Mouse (Mus musculus) olfactory bulb, adult 2 months (tissue): ENCODE results near the gene Gm4305.
"Not testable (repeated sequence)": the region's sequence is repeated elsewhere in the genome, so short reads cannot be mapped to it uniquely, and the experiment has no call there.

Experiments
- CTCF ChIP-seq: fragments of 200-500 bp; IDR thresholded peaks from 2 replicates; pipeline ENCODE4 v1.5.1; 2012; ENCODE audit warnings: low read depth, mild to moderate bottlenecking, low read length, moderate library complexity; ENCODE audit not compliant: insufficient read depth
- POLR2A ChIP-seq: fragments of 200-500 bp; IDR thresholded peaks from 2 replicates; pipeline ENCODE4 v1.6.1; 2012; ENCODE audit warnings: mild to moderate bottlenecking, low read depth, low read length, moderate library complexity; ENCODE audit not compliant: insufficient read depth

GRCm38 (mm10) chr10:100340536-100340935 is 10.4 kb upstream of the Gm4305 start, which contains the start of gene Gm4302:
- not testable (repeated sequence) for TF ChIP-seq CTCF, POLR2A
